Mouse (Mus musculus) liver, postnatal 0 days (tissue): ENCODE measurements at regions not wholly inside any gene's neighbourhood (a gene's known extent, or its start where the extent isn't known, plus 50 kb on each side); places are given as distances from the start of the nearest gene placed in this dataset.

Experiments used
- CTCF ChIP-seq: sonication (generic); IDR thresholded peaks from 2 replicates; pipeline ENCODE4 v1.5.1; 2016; ENCODE audit warnings: antibody characterized with exemption, low read depth
- EP300 ChIP-seq: IDR thresholded peaks from 2 replicates; pipeline ENCODE4 v1.6.1; 2016; ENCODE audit warnings: antibody characterized with exemption, low read depth, mild to moderate bottlenecking

DNA sequence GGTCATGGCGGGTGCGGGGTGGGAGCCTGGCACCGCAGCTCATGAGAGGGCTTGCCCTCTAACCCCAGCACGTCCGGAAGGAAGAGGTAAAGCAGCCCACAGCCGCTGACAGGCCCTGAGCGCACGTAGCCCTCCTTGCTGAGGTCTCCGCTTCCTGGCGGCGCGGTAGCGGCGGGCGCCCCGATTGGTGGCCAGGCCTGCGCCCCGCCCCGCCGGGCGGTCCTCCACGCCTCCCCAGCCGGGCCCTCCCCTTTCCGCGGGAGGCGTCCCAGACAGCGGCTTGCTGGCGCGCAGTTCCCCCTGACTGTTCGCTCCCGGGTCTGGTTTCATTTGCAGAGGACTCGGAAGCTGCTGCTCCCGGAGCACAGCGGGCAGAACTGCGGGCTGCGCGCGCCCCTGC, 95.5 kb downstream of the 5730507C01Rik start:
- TF ChIP-seq CTCF, result no peak
- TF ChIP-seq EP300, result no peak
